Mouse (Mus musculus): ENCODE data around the gene Eng. TPM values are rescaled to one million over a fixed set of nuclear protein-coding genes. Genes with fewer than 3 reads are reported as not detected.

Eng gene
- polyA plus RNA-seq, 1 experiment, result 45.4 TPM

DNA sequence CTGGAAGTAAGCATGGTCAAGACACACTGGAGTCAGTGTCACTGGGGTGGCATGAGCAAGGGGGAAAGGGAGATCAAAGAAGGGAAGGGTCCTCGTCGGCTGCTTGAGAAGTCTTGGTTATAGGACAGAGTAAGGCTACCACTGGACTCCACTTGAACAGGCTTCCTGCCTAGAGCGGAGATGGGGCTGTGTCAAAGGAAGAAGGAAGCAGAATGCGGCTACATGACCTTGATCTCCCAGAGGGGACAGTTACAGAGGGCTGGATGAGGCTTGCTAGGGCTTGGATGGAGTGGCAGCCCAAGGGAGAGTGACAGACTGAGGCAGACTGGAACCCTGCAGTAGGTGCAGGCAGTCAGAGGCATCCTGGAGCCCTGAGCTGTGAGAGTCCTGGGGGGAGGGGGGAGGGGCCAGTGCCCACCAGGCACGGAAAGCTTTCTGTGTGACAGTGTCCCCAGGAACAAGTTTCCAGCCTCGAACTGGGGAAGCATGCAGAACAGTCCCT lies 5.8 kb upstream of the Eng start:
- TF ChIP-seq CTCF (IDR thresholded peaks at IDR 0.05; ENCODE audit: low read depth, low read length) (no peak), POLR2A (IDR thresholded peaks at IDR 0.05; ENCODE audit: borderline replicate concordance, low read depth, low read length) (no peak)
- Histone ChIP-seq H3K4me1 (ENCODE audit: control insufficient read depth, insufficient read depth, low read length) (peaks cover 7% of the 10 kb centered on the region), H3K4me3 (ENCODE audit: insufficient read depth, low read length) (no peak overlapping the region), H3K27ac (ENCODE audit: insufficient read depth, low read depth, low read length) (no peak overlapping the region)

DNA sequence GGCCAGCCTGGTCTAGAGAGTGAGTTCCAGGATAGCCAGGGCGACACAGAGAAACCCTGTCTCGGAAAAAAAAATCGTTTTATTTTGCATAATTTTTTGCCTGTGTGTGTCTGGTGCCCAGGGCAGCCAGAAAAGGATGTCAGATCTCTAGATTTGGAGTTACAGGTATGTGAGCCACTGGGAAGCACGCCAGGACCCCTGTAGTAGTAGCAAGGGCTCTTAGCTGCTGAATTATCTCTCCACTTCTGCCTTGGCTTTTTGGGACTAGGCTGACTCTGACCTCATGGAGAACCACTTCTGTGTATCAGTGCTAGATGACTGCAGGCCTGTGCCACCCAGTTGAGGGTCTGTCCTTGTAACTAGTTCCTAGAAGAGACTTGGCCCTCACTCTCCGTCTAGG lies 4.6 kb upstream of the Eng start:
- H3K27ac ChIP-seq (ENCODE audit: insufficient read depth, low read depth, low read length), result no peak overlapping the region
- H3K4me3 ChIP-seq (ENCODE audit: insufficient read depth, low read length), result no peak overlapping the region
- peaks cover 11% of the 10 kb centered on the region for H3K4me1 ChIP-seq (ENCODE audit: control insufficient read depth, insufficient read depth, low read length)
- TF ChIP-seq CTCF (IDR thresholded peaks at IDR 0.05; ENCODE audit: low read depth, low read length) (no peak), POLR2A (IDR thresholded peaks at IDR 0.05; ENCODE audit: borderline replicate concordance, low read depth, low read length) (no peak)

DNA sequence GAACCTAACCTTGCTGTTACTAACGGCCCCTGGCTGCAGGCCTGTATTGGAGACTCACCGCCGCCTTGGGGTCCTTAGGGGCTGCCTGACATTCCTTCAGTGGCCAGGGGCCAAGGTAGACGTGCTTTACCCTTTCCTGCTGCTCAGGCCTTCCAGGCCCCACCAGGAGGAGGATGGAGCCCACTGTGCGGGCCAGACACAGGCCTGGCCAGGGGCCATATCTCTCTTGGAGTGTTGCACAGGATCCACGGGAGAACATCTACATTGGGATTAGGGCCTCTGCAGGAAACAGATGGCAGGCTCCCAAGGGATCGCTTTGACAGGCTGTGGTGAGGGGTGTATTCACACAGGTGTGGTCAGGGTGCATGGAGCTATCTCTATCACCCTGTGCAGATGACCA lies 3.6 kb upstream of the Eng start:
- Histone ChIP-seq H3K4me3 (ENCODE audit: insufficient read depth, low read length) (no peak overlapping the region), H3K4me1 (ENCODE audit: control insufficient read depth, insufficient read depth, low read length) (peaks cover 16% of the 10 kb centered on the region), H3K27ac (ENCODE audit: insufficient read depth, low read depth, low read length) (no peak overlapping the region)
- TF ChIP-seq POLR2A (IDR thresholded peaks at IDR 0.05; ENCODE audit: borderline replicate concordance, low read depth, low read length) (no peak), CTCF (IDR thresholded peaks at IDR 0.05; ENCODE audit: low read depth, low read length) (no peak)

- Histone ChIP-seq H3K4me3 (ENCODE audit: insufficient read depth, low read length) (no peak overlapping the region), H3K4me1 (ENCODE audit: control insufficient read depth, insufficient read depth, low read length) (peaks cover 12% of the 10 kb centered on the region), H3K27ac (ENCODE audit: insufficient read depth, low read depth, low read length) (no peak overlapping the region)
- no peak for TF ChIP-seq CTCF (IDR thresholded peaks at IDR 0.05; ENCODE audit: low read depth, low read length)
- TF ChIP-seq POLR2A (IDR thresholded peaks at IDR 0.05; ENCODE audit: borderline replicate concordance, low read depth, low read length), result no peak
Observed at GRCm38 (mm10) chr2:32644083-32644482, 2.3 kb upstream of the Eng start.

- no peak for TF ChIP-seq CTCF (IDR thresholded peaks at IDR 0.05; ENCODE audit: low read depth, low read length)
- TF ChIP-seq POLR2A (IDR thresholded peaks at IDR 0.05; ENCODE audit: borderline replicate concordance, low read depth, low read length), result no peak
- Histone ChIP-seq H3K4me3 (ENCODE audit: insufficient read depth, low read length) (no peak overlapping the region), H3K27ac (ENCODE audit: insufficient read depth, low read depth, low read length) (no peak overlapping the region), H3K4me1 (ENCODE audit: control insufficient read depth, insufficient read depth, low read length) (peaks cover 12% of the 10 kb centered on the region)
Observed at GRCm38 (mm10) chr2:32644799-32645475, 1.5 kb upstream of the Eng start.

- TF ChIP-seq POLR2A (IDR thresholded peaks at IDR 0.05; ENCODE audit: borderline replicate concordance, low read depth, low read length) (no peak), CTCF (IDR thresholded peaks at IDR 0.05; ENCODE audit: low read depth, low read length) (no peak)
- Histone ChIP-seq H3K4me1 (ENCODE audit: control insufficient read depth, insufficient read depth, low read length) (peaks cover 12% of the 10 kb centered on the region), H3K4me3 (ENCODE audit: insufficient read depth, low read length) (no peak overlapping the region), H3K27ac (ENCODE audit: insufficient read depth, low read depth, low read length) (no peak overlapping the region)
Observed at GRCm38 (mm10) chr2:32645647-32646046, 748 bp upstream of the Eng start.

DNA sequence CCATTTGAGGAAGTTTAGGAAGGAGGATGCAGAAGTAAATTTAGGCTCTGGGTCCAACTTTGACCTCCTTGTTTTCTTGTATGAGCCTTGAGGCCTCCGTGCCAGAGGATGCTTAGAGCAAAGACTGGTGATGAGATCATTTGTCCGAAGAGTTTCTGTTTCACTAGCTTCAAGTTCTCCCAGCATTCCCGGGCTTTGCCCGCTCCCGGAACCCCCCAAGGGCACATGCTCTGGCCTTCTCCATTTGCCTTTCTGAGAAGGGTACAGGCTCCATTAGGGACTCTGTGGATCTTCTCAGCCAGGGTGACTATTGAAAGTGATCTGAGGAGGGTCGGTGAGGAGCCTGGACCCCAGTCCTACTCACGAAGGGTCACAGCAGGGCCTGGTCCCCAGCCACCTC lies 971 bp downstream of the Eng start:
- peak overlapping the region; percentile 68 for H3K4me3 ChIP-seq (ENCODE audit: insufficient read depth, low read length)
- TF ChIP-seq POLR2A (IDR thresholded peaks at IDR 0.05; ENCODE audit: borderline replicate concordance, low read depth, low read length) (no peak), CTCF (IDR thresholded peaks at IDR 0.05; ENCODE audit: low read depth, low read length) (no peak)

DNA sequence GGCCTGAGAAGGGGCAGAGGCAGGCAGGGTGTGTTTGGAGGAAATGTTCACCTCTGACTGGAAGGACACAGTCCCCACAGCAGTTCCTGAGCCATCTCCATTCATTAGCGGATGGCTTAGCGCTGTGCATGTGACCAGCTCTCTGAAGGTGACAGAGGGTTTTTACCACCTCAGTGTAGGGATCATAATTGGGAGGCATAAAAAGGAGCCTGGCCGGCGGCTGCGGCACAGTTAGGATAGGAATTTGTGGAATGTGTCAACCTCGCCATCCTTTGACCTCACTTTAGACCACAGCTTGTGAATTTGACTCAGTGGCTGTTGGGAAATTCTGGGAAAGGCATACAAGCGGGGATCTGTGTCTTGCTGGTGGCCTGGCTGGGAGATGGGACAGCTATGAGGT lies 7.4 kb downstream of the Eng start:
- Histone ChIP-seq H3K4me3 (ENCODE audit: insufficient read depth, low read length) (no peak overlapping the region), H3K4me1 (ENCODE audit: control insufficient read depth, insufficient read depth, low read length) (peaks cover 5% of the 10 kb centered on the region; the same call in 1 of the 2 replicates), H3K27ac (ENCODE audit: insufficient read depth, low read depth, low read length) (no peak overlapping the region)
- TF ChIP-seq CTCF (IDR thresholded peaks at IDR 0.05; ENCODE audit: low read depth, low read length), result no peak
- TF ChIP-seq POLR2A (IDR thresholded peaks at IDR 0.05; ENCODE audit: borderline replicate concordance, low read depth, low read length), result no peak

More for the DNA sequence above, 971 bp downstream of the Eng start:
- Histone ChIP-seq H3K4me1 (ENCODE audit: control insufficient read depth, insufficient read depth, low read length) (peaks cover 12% of the 10 kb centered on the region), H3K27ac (ENCODE audit: insufficient read depth, low read depth, low read length) (peak overlapping the region; percentile 59)

DNA sequence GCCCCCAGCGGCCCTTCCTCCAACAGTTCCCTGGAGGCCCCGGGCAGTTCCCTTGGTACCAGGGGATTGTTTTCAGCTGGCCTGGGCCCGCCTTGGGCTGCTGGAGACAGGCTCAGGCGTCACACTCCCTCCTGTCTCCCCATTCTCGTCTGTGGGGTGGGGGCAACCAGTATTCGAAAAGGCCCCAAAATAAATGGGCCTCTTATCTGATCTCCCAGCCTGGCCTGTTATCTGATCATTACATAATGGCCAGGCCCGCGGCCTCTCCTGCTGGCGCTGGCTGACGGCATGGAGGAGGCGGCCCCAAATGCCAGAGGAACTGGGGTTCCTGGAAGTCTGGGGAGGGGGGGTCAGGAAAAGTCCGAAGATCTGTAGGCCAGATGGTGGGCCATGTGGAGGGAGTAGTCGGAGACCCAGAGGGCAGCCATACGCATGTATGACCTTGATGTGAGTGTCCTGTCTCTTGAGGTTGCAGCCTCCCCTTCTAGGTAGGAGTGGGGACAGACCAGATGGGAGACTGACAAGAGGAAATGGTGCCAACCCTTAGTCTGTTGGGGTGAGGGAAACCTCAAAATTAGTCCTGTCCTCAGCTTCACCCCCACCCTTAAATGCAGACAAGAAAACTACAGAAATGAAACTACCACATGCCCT lies 8.5 kb downstream of the Eng start:
- no peak overlapping the region for H3K4me3 ChIP-seq (ENCODE audit: insufficient read depth, low read length)
- peaks cover 5% of the 10 kb centered on the region; the same call in 1 of the 2 replicates for H3K4me1 ChIP-seq (ENCODE audit: control insufficient read depth, insufficient read depth, low read length)
- TF ChIP-seq CTCF (IDR thresholded peaks at IDR 0.05; ENCODE audit: low read depth, low read length) (no peak), POLR2A (IDR thresholded peaks at IDR 0.05; ENCODE audit: borderline replicate concordance, low read depth, low read length) (no peak)
- no peak overlapping the region for H3K27ac ChIP-seq (ENCODE audit: insufficient read depth, low read depth, low read length)

- TF ChIP-seq CTCF (IDR thresholded peaks at IDR 0.05; ENCODE audit: low read depth, low read length), result no peak
- TF ChIP-seq POLR2A (IDR thresholded peaks at IDR 0.05; ENCODE audit: borderline replicate concordance, low read depth, low read length), result no peak
- no peak overlapping the region for H3K27ac ChIP-seq (ENCODE audit: insufficient read depth, low read depth, low read length)
- H3K4me1 ChIP-seq (ENCODE audit: control insufficient read depth, insufficient read depth, low read length), result peaks cover 5% of the 10 kb centered on the region; the same call in 1 of the 2 replicates
- no peak overlapping the region for H3K4me3 ChIP-seq (ENCODE audit: insufficient read depth, low read length)
Observed at GRCm38 (mm10) chr2:32655394-32655744, 9.0 kb downstream of the Eng start.
